Mouse (Mus musculus): Measurements from ENCODE around the gene Naa40.

Naa40 gene

DNA sequence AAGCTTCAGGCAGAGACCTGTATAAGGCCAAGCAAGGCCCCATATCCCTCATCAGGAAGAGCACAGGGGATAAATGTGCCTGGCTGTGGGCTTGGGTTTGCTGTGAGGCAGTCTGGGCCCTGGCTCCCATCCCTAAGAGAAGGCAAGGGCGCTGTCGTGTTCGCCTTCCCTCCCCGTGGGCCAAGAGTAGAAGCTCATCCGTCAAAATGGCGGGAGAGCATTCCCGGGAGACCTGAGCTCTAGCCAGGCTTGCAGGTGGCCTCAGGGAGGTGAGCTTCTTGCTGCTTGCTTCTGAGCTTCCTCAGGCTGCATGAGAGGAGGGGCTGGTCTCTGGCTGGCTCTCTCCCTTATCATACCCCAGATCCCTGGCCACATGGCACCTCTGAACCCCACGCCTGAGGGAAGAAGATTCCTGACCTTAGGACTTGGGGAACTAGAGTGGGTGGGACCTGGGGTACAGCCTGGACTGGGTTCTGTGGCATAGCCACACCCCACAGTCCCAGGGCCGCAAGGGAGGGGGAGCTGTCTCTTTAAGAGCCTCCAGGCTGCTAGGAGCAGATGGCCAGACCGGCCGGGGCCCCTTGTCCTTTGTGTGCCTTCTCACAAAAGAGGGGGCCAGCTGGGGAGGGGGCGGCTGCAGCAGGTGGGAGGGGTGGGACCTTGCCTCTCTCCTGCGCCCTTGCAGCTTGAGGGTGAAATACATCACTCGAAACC, 24.7 kb upstream of the Naa40 start:
- DNase-seq (ENCODE audit: low spot score in 2 of 2), result no peak

DNA sequence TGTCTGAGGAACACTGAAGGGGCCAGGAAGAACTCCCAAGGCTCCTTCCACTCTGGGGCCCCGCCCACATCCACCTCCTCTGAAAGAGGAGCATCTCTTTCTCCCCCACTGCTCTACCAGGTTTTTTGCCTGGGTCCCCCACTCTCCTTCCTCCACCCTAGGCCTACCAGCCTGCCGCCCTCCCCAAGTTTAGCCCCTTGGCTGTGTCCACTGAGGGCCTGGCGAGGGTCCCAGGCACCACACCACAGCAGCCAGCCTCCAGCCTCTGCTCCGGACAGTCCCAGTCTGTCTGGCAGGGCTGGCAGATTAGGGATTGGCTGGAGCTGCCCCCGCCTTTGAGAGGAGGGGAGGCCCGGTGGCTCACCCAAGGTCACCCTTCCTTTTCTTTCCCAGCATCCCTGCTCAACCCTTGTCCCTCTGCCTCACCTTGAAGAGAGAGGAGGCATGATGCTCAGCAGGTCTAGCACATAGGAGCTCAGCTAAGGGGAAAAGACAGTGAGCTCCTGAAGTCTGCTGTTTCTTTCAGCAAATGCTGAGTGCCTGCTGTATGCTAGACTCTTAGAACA, 23.9 kb upstream of the Naa40 start:
- peak in 1 of 2 experiments; percentile 58 for DNase-seq (ENCODE audit: low spot score in 2 of 2)

DNA sequence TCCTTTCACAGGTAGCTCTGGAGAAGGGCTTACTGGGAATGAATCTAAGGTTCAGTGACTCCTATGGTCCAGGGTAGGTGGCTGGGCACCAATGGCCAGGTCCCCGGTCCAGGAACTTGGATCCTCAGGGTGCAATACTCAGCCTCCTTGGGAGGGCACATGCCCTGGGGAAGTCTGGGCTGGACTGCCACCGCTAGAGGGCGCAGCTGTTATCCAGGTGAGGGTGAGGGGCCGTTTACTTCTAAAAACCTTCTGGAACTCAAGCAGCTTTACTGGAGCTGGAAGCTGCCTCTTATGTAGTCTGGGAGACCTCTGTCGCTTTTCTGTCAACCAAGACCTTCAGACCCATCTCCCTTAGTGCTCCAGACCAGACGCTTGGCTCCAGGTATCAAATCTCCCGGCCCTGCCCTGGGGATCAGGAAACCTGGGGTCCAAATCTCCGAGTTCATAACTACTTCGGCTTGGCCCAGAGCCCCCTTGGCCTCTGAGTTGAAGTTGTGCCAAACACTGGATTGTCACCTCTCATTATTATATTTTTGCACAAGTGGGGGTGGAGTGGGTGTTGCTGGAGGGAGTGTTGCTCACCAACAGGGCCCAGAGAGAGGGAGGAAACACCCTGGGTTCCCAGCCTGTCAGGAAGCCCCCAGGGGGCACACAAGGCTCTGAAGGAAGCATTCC, 23.2 kb upstream of the Naa40 start:
- peak; percentile 63 to 89 for DNase-seq (ENCODE audit: low spot score in 2 of 2)

DNA sequence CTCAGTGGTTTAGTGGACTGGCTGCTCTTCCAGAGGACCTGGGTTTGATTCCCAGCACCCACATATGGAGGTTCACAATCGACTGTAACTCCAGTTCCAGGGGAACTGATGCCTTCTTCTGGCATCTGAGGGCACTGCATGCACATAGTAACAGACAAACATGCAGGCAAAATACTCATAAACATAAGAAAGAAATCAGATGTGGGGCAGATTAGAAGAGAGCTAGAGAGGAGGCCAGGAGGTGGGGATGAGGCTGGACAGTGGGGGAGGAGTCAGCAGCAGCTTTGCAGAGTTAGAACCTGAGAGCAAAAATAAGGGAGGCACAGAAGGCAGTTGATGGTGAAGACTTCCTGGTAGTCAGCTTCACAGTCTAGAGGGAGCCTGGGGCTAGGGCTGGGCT, 21.6 kb upstream of the Naa40 start:
- no peak for DNase-seq (ENCODE audit: low spot score in 2 of 2)

DNA sequence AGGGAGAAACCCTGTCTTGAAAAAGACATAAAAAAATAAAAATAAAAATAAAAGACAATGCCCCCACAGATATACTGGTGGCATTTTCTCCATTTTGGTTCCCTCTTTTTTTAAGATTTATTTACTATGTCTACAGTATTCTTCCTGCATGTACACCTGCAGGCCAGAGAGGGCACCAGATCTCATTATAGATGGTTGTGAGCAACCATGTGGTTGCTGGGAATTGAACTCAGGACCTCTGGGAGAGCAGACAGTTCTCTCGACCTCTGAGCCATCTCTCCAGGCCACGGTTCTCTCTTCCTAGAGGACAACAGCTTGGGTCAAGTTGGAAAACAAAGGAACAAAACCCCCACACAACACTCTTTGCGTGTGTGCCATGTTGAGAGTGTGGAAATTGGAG, 21.0 kb upstream of the Naa40 start:
- no peak for DNase-seq (ENCODE audit: low spot score in 2 of 2)

DNA sequence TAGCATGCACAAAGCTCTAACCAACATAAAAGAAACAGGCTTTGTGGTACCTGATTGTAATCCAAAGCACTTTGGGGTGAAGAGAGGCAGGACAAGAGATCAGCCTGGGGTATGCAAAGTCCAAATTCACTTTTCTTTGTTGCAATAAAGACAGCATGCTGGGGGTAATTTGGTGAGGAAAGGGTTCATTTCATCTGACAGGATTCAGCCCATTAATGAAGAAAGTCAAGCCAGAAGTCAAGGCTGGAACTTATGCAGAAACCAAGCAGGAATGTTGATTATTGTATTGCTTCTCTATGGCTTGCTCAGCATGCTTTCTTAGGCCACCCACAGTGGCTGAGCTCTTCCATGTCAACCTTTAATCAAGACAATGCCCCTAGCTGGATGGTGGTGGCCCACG, 20.5 kb upstream of the Naa40 start:
- no peak for DNase-seq (ENCODE audit: low spot score in 2 of 2)

DNA sequence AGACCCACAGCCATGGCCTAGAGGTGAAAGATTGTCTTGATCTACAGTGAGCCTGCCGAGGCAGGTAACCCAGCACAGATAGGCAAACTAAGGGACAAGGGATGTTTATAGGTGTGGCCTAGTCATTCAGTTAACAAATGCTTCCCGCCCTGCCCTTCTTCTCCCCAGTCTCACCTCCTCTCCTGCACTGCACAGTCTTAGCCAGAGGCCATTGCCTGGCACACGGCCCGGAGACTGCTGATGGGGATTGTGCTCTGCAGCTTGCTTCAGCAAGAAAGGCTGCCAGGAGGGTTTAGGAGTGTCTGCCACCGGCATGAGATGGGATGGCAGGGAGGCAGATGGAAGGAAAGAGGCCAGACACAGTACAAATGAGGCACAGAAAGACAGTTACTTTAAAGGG, 16.9 kb upstream of the Naa40 start:
- no peak for DNase-seq (ENCODE audit: low spot score in 2 of 2)

DNA sequence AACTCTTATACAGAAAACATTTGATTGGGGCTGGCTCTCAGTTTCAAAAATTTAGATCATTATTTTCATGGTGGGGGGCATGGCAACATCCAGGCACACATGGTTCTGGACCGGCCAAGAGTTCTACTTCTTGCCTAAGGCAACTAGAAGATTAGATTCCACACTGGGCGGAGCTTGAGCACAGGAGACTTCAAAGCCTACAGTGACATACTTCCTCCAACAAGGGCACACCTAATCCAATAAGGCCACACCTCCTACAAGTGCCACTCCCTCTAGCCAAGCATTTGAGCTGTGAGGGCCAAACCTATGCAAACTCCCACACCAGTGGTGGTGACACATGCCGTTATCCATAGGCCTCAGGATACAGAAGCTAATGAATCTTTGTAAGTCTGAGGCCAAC, 5.0 kb upstream of the Naa40 start:
- no peak for DNase-seq (ENCODE audit: low spot score in 2 of 2)

DNA sequence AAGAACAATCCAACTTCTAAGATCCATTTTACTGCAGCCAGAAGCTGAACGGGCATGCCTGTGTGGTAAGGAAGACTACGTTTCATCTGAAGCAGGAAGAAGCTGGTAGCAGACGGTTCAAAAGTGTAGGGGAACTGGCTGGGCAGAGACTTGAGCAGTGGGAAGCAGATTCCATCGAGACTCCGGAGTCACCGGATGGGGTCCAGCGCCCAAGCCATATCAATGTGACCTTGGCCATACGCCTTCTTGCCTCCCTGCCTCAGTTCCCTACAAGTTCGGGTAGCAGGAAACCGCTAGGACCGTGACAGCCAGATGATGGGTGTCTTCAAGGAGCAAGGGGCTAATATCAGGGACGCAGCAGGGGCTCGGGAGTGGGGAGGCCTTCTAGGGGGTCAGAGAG, 692 bp downstream of the Naa40 start:
- DNase-seq (ENCODE audit: low spot score in 2 of 2), result no peak

DNA sequence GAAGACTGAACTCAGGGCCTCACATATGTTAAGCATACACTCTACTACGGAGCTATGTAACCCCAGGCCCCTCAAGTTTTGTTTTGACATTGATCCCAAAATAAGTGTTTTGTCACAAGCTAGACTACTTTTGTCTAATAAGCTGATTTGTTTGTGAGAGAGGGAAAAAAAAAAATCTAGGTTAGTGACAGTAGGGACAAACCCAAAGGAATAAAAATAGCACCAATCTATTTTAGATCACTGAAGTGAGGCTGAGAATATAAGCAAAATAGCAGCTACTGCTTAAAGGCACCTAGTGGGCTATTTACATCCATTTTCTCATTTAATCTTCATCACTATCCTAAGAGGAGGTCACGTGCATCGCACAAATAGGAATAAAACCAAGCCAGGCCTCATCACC, 1.4 kb downstream of the Naa40 start:
- no peak for DNase-seq (ENCODE audit: low spot score in 2 of 2)

DNA sequence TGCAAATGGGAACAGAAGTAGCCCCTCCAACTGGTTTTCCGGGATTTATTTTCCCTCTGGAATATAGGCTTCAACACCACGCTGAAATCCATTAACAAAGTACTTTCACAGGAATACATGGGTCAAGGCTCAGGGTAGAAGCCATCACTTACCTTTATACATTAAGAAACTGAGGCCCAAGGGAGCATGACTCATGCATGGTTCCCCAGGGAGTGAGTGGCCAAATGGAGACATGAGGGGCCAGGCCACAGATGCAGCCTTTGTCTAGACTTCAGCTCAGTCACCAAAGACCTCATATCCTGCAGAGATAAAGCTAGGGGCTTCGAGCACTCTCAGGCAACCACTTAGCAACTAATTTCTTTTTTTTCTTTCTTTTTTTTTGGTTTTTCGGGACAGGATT, 4.2 kb downstream of the Naa40 start:
- DNase-seq (ENCODE audit: low spot score in 2 of 2), result no peak

DNA sequence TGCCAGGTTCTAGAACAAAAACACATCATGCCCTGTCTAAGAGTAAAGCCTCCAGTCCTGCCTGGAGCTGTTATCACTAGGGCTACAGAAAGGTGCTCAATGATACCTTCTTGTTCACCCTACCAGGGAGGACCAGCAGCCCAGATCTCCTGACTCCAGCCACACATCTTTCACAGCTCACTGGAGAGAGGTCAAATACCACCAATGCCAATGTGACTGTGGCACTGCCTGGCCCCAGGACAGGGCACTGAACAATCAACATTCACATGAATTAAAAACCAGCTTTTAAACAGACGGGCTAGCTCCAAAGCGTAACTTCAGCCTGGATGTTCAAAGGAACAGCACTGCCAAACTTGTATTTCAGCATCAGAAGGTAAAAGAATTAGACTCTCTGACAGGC, 5.0 kb downstream of the Naa40 start:
- no peak for DNase-seq (ENCODE audit: low spot score in 2 of 2)

DNA sequence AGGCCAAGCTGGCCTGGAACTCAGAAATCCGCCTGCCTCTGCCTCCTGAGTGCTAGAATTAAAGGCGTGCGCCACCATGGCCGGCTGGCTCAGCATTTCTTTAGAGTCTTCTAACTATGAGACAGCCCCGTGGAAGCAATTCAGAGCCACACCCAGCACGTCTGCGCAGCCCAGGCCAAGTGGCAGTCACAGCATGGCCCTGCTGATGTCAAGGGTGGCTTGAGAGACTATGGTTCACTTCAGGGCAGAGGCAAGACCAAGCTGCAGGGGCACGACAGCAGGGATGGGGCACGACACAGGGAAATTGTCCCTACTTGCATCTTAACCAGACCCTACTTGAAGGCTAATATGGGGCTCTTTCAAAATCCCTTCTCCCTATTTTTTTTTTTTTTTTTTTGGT, 5.5 kb downstream of the Naa40 start:
- DNase-seq (ENCODE audit: low spot score in 2 of 2), result no peak

DNA sequence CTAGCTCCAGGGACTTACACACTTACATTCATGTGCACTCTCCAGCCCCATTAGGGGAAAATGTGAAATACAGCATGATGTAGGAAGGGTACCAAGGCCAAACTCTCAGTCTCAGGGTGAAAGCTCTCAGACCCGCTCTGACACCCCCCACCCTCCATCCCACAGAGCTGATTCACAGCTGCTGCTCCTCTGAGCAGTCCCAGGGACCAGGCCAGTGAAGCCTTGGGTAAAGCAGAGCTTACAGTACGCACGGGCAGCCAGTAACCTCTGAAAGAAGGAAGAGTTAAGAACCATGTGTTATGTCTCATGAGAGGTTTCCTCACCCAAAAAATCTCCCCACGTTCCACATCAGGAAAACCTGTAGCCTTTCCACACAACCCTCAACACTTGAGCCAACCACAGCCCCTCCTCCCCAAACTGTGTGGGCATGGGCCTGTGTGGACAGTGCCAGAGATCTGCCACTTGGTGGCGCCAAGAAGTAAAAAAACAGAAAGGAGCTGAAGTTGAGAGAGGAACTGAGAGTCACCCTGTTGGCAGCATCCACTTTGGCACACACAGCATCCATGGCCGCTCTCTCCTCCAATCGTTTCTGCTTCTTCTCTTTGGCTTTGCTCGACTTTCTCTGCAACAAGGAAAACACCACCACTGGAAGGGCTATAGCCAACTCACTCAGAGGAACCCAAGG, 6.3 kb downstream of the Naa40 start:
- DNase-seq (ENCODE audit: low spot score in 2 of 2), result peak; percentile 70 to 75

DNA sequence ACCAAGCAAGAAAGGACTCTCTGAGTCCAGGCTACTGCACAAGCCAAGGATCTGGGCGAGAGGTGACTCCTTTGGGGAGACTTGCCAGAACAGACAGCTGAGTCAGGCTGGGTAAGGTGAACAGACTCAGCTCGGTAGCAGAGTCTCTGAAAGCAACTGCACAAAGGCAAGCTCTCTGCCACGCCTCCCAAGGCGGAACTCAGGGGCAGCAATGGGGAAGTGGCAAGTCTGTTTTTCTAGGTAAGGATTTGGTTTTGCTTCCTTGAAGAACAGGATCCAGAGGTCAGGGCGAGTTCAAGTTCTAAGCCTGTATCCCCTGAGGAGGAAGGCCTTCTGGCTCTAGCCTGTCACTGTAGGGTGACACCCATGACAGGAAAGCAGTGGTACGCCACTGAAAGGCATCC, 14.5 kb downstream of the Naa40 start:
- no peak for DNase-seq (ENCODE audit: low spot score in 2 of 2)

DNA sequence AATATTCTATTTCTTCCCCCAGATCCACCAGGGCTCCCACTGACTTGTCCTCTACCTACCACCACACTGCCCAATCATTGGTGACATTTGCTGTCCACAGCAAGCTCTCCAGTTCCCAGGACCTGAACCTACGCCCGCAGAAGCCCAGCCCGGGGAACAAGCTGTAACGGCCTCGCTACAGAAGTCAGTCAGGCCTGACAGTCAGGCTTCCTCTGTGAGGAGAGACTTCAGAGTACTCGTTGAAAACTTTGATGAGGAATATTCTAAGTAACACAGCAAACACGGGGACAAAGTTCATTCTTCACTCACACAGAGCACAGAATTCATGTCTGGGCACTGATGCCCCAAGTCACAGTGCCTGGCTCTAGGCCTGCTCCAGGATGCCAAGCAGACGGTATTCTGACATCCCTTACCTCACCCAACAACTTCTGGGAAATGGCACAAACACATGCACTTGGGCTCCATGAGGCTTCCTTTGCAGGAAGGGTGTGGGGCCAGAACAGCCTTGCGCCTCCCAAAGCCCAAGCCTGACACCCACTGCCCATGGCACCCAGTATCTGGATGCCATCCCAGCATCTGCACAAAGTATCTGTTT, 15.8 kb downstream of the Naa40 start:
- no peak for DNase-seq (ENCODE audit: low spot score in 2 of 2)

DNA sequence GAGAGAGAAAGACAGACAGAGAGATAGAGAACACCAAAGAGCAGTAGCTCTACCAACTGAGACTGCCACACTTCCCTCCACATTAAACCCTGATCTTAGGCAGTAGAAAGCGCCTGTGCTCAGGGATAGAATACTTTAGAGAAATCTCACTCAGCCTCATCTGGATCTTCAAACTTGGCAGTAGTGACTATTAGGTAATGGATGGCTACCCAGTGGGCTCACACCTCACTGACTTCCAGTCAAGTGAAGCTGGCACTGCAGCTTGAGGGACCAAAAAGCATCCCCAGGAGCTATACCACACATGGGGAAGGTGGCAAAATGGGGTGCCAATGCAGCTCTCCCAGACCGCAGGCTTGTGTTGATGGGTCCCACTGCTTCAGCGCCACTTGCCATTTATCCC, 16.7 kb downstream of the Naa40 start:
- no peak for DNase-seq (ENCODE audit: low spot score in 2 of 2)

DNA sequence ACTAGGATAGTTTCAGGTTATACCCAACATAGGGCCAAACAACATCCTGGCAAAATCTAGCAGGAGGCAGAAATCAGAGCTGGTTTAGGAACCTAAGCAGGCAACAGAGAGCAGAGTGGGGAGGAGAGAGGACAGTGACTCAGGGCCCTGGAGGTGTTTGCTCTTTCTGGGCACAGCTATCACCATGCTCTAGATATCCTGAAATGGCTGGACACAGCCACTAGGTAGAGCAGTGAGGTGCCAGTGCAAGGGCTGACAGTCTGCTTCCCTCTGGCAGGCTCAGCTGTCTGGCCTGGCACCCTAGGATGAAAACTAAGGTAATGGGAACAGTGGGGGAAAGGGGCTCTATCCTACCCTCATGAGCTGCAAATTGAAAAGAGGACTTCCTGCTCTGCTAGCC, 17.5 kb downstream of the Naa40 start:
- DNase-seq (ENCODE audit: low spot score in 2 of 2), result no peak

DNA sequence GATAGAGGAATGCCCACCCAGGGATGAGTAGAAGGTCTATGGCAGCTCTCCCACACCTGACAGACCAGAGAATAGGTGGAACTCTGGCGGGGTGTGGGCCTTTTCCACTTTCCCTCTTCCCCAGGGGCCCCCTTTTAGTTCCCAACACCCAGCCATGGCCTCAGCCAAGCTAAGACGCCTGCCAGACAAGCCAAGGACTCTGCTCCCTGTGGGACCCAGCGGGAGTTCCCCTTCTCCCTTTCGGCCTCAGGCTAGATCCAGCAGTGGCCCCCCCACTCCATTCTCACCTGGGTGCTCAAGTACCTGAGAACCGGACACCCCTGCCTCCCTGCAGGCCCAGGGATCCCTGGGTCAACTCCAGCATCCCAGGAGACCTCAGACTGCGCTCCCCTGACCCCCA, 18.8 kb downstream of the Naa40 start:
- no peak for DNase-seq (ENCODE audit: low spot score in 2 of 2)

DNA sequence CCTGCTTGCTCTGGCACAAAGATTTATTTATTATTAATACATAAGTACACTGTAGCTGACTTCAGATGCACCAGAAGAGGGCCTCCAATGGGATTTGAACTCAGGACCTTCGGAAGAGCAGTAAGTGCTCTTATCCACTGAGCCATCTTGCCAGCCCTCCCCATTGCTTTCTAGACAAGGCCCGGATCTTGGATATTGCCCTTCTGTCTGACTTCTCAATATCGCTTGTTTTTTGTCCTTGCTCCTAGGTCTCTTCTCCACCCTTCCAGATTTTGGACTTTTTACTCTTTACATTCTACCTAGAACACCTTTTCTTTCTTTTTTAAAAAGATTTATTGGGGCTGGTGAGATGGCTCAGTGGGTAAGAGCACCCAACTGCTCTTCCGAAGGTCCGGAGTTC, 22.2 kb downstream of the Naa40 start:
- DNase-seq (ENCODE audit: low spot score in 2 of 2), result no peak

DNA sequence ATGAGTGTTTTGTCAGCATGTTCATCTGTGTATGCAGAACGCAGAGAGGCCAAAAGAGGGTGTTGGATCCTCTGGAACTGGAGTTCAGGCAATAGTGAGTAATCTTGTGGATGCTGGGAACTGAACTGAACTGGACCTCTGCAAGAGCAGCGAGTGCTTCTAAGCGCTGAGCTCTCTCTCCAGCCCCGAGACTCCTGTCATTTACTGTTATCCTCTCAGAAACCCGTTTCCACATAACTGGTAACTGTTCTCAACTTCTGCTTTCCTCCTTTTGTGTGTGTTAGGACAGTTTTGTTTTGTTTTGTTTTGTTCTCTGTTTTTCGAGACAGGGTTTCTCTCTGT, 23.1 kb downstream of the Naa40 start:
- no peak for DNase-seq (ENCODE audit: low spot score in 2 of 2)

DNA sequence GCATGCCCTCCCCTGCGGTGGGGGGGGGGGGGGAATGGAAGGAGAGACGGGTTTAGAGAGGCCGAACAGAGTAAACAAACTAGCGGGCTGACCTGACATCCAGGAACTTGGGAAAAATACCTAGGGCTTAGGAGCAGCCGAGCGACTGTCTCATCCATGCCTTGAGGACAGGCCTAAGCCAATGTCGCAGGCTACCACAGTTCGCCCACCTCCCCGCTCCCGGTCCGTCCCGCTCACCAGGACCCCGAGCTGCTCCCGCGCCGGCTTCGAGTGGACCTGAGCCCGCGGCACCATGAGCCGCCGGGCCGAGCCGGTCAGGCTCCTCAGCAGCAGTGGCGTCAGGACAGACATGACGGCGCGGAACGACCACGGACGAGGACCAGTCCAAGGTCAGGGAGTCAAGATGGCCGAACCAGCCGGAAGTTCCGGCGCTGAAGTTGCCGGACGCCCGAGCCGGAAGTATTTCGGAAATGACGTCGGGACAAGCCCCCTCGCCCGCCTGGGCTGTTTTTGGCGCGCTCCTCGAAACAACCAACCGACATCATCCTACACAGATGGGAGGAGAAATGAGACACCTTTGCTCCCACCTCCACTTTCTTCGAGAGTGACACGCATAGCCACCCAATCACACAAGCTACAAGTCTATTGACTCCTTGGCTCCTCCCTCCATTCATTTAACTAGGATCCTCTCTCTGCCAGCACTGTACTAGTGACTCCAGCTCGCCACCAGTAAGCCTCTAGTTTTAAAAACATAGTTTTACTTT, 23.6 kb downstream of the Naa40 start, which contains the start of gene Cox8a:
TSS of gene Cox8a (minus strand) at position 455 of the 764 bp plus-strand sequence.
- peak; percentile 95 to 96 for DNase-seq (ENCODE audit: low spot score in 2 of 2)
